Mouse (Mus musculus) lung, postnatal 0 days (tissue): ENCODE measurements at regions not wholly inside any gene's neighbourhood (a gene's known extent, or its start where the extent isn't known, plus 50 kb on each side); places are given as distances from the start of the nearest gene placed in this dataset.
A peak's percentile ranks its signal among the peaks of the same experiment; 100 is the strongest.
"Not testable (repeated sequence)": the region's sequence is repeated elsewhere in the genome, so short reads cannot be mapped to it uniquely, and the experiment has no call there.

Experiments used
- ATAC-seq: fragments of 200-750 bp; cut with Nextera tagmentation; 2 replicates; pipeline ENCODE4 v1.8.0; 2017; ENCODE audit warnings: moderate library complexity
- DNase-seq: peaks from one replicate; pipeline ENCODE4 v3.0.0-alpha.2; 2016; ENCODE audit warnings: low spot score
- H3K27ac ChIP-seq: fragments of 300-500 bp; sonication (generic); 2 replicates; pipeline ENCODE4 v1.5.1; 2014; ENCODE audit warnings: antibody characterized with exemption, mild to moderate bottlenecking, low read length, mixed read lengths
- H3K27me3 ChIP-seq: fragments of 300-500 bp; sonication (generic); replicated peaks from 2 replicates; pipeline ENCODE4 v1.6.1; 2014; ENCODE audit warnings: low read length, mixed read lengths; ENCODE audit not compliant: insufficient read depth
- H3K36me3 ChIP-seq: fragments of 300-500 bp; sonication (generic); 2 replicates; pipeline ENCODE4 v1.6.1; 2014; ENCODE audit warnings: low read length, mixed read lengths; ENCODE audit not compliant: insufficient read depth
- H3K4me1 ChIP-seq: fragments of 300-500 bp; sonication (generic); 2 replicates; pipeline ENCODE4 v1.6.1; 2014; ENCODE audit warnings: antibody characterized with exemption, low read depth, low read length, mixed read lengths; ENCODE audit not compliant: insufficient read depth
- H3K4me2 ChIP-seq: fragments of 300-500 bp; sonication (generic); replicated peaks from 2 replicates; pipeline ENCODE4 v1.6.1; 2014; ENCODE audit warnings: low read depth, mild to moderate bottlenecking, low read length, moderate library complexity, mixed read lengths
- H3K4me3 ChIP-seq: fragments of 300-500 bp; sonication (generic); 2 replicates; pipeline ENCODE4 v1.5.1; 2014; ENCODE audit warnings: low read depth, low read length
- H3K9ac ChIP-seq: fragments of 300-500 bp; sonication (generic); replicated peaks from 2 replicates; pipeline ENCODE4 v1.6.1; 2014; ENCODE audit warnings: low read depth, mild to moderate bottlenecking
- H3K9me3 ChIP-seq: fragments of 300-500 bp; sonication (generic); 2 replicates; pipeline ENCODE4 v1.6.1; 2016; ENCODE audit warnings: low read length, mixed read lengths
- CTCF ChIP-seq: IDR thresholded peaks from 2 replicates; pipeline ENCODE4 v1.5.1; 2016; ENCODE audit warnings: antibody characterized with exemption, mild to moderate bottlenecking
- EP300 ChIP-seq: IDR thresholded peaks from 2 replicates; pipeline ENCODE4 v1.6.1; 2016; ENCODE audit warnings: antibody characterized with exemption, mild to moderate bottlenecking, control low read depth
- WGBS: fragments of 180-500 bp; shearing (Covaris S2); extraction: QIAGEN DNeasy Blood & Tissue Kit; methylation state at CpG from one replicate; pipeline ENCODE4 v1.1.7; 2014; 5-methylcytosine and 5-hydroxymethylcytosine counted together

DNA sequence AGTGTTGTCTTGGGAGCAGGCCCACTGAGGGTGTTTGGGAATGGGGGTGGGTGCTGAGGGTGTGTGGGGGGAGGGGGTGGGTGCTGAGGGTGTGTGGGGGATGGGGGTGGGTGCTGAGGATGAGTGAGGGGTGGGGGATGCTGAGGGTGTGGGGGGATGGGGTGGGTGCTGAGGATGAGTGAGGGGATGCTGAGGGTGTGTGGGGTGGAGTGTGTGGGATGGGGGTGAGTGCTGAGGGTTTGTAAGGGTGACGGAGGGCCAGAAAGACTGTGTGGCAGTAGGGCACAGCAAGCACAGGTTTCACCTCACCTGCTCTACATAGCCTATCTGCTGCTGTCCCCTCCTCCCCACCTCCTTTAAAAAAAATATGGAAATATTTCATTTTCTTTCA, 276.3 kb upstream of the Arglu1 start:
- Histone ChIP-seq H3K36me3 (no peaks in the 10 kb centered on the region), H3K4me2 (no peak overlapping the region), H3K9me3 (no peaks in the 10 kb centered on the region), H3K4me1 (peaks cover 3% of the 10 kb centered on the region; the same call in 1 of the 2 replicates), H3K27ac (no peak overlapping the region), H3K4me3 (no peak overlapping the region), H3K9ac (no peak overlapping the region), H3K27me3 (no peaks in the 10 kb centered on the region)
- DNase-seq, result no peak
- no peak for ATAC-seq
- WGBS, result 100% methylated on average over 1 of the region's 1 CpGs
- TF ChIP-seq EP300, result no peak
- no peak for TF ChIP-seq CTCF

DNA sequence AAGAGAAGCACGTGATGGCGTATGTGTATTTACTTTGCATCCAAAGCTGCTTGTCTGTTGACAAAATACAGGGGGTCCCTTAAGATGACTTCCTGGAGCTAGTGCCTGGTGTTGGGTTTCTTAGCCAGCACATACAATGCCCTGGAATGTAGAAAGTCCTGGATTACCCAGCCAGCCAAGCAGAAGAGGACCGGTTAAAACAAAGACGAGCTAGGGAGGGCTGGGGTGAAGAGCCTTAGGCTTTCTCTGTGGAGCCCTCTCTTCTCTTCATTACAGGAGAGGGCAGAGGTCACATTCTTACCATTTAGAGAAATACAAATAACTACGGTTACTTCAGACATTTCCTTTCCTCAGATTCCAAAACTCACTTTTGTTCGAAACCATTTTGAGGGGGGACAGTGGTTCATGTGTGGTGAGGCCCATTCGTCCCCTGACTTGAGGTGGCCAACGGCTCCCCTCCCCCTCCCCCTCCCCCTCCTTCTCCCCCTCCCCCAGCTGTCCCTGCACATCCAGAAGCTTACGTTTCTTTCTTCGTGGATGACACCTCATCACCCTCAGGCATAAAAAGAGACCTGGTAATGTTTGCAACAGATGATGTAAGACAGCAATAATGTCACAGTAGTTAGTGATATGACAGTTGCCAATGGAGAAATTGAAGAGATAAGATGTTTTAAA, 275.8 kb upstream of the Arglu1 start:
- DNase-seq (no peak), ATAC-seq (no peak)
- Histone ChIP-seq H3K27ac (no peak overlapping the region), H3K9ac (no peak overlapping the region), H3K4me3 (no peak overlapping the region), H3K4me1 (peaks cover 3% of the 10 kb centered on the region; the same call in 1 of the 2 replicates), H3K36me3 (no peaks in the 10 kb centered on the region), H3K27me3 (no peaks in the 10 kb centered on the region), H3K9me3 (no peaks in the 10 kb centered on the region), H3K4me2 (no peak overlapping the region)
- 23% methylated on average over 10 of the region's 10 CpGs for WGBS
- TF ChIP-seq EP300 (no peak), CTCF (no peak)

DNA sequence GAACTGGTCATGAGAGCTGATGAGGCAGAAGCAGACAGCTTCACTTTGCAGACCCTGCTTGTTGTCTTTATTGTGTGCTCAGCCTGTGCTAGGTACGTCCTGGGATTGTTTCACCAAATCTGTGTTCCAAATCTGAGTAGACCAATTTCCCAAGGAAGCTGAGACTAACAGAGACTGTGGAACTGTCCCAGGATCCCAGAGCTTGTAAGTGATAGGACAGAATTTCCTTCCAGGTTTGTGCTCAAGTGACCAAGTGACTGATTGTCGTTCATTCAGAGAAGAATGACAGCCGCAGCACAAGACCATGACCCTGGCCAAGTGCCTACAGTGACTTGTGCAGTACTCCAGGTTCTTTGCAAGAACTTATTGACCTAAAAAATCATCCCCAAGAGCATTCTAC, 269.9 kb upstream of the Arglu1 start:
- no peak for TF ChIP-seq EP300
- TF ChIP-seq CTCF, result no peak
- WGBS, result 69% methylated on average over 3 of the region's 3 CpGs
- Histone ChIP-seq H3K36me3 (no peaks in the 10 kb centered on the region), H3K4me1 (no peaks in the 10 kb centered on the region; the same call in 1 of the 2 replicates), H3K4me3 (no peak overlapping the region), H3K27me3 (no peaks in the 10 kb centered on the region), H3K27ac (no peak overlapping the region), H3K9ac (no peak overlapping the region), H3K9me3 (no peaks in the 10 kb centered on the region), H3K4me2 (no peak overlapping the region)
- ATAC-seq (no peak), DNase-seq (no peak)

DNA sequence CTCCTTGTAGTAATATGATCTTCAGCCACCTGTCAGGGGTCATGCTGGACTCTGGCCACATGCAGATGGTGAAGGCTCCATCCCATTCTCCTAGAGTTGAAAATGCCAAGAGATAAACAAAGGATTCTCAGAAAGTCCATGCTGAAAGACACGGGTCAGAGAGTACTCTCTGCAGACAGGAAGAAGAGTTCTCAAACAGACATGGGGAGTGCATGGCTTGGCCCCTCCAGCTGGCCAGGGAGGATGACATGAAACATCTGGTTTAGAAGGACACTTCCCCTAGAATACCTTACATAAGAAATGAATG, 269.4 kb upstream of the Arglu1 start:
- DNase-seq (no peak), ATAC-seq (peak; percentile 55)
- Histone ChIP-seq H3K9me3 (no peaks in the 10 kb centered on the region), H3K27ac (peak overlapping the region; percentile 47; the same call in 1 of the 2 replicates), H3K4me1 (no peaks in the 10 kb centered on the region; the same call in 1 of the 2 replicates), H3K4me3 (no peak overlapping the region), H3K36me3 (no peaks in the 10 kb centered on the region), H3K4me2 (no peak overlapping the region), H3K9ac (no peak overlapping the region), H3K27me3 (no peaks in the 10 kb centered on the region)
- TF ChIP-seq EP300 (no peak), CTCF (no peak)
- 32% methylated on average over 1 of the region's 1 CpGs for WGBS

DNA sequence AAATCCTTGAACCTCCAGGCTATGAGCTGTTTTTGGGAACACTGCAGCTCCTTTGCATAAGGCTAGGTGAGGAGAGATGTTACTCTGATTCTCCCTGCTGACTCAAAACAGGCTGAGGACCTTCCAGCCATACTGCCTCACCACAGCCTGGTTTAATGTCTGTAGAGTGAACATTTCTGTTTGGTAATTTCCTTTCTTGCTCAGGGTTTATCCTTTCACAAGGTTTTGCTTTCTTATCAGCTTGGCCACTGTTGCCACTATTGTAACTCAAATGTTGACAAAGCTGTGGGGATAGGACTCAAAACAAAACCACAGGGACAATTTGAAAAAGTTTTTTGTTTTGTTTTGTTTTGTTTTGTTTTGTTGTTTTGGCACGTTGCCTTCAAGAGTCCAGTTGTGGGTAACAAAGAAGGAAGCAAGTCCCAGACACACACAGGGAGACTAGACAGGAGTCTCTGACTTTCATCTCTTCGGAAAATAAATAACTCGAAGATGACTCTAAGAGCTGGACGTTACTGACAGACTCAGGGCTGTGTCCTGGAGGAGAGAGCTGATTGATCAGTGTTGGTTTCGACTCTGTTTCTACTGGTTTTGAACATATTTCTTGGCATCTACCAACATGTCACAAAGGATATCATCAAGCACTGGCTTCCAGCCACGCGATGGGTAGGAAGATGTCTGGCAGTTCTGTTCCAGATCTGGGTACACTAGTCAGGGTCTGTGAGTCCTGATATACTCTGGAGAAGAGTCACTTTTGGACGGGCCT, 268.9 kb upstream of the Arglu1 start:
- no peak overlapping the region for H3K4me3 ChIP-seq
- H3K9me3 ChIP-seq, result no peaks in the 10 kb centered on the region
- TF ChIP-seq CTCF, result no peak
- peak; percentile 19; the same call in 1 of the 2 replicates for TF ChIP-seq EP300
- H3K4me2 ChIP-seq, result no peak overlapping the region
- peak overlapping the region; percentile 47; the same call in 1 of the 2 replicates for H3K27ac ChIP-seq
- no peaks in the 10 kb centered on the region for H3K36me3 ChIP-seq
- WGBS, result 49% methylated on average over 8 of the region's 8 CpGs
- no peaks in the 10 kb centered on the region; the same call in 1 of the 2 replicates for H3K4me1 ChIP-seq
- no peak overlapping the region for H3K9ac ChIP-seq
- ATAC-seq (peak; percentile 48; the same call in 1 of the 2 replicates), DNase-seq (no peak)
- no peaks in the 10 kb centered on the region for H3K27me3 ChIP-seq

DNA sequence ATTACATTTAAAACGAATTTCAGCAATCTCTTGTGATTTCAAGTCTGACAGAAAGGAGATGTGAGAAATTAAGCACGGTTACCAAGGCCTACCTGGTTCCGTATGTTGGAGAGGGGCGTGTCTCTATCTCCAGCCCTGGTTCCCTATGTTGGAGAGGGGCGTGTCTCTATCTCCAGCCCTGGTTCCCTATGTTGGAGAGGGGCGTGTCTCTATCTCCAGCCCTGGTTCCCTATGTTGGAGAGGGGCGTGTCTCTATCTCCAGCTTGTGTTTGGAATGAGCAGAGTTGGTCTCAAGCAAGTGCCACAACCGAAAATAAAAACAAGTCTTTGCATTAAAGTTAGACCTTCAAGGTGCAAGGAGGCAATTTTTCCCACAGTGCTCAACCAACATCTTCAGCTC, 267.8 kb upstream of the Arglu1 start:
- H3K36me3 ChIP-seq, H3K4me1 ChIP-seq, H3K9me3 ChIP-seq, H3K9ac ChIP-seq, DNase-seq, H3K27ac ChIP-seq, H3K27me3 ChIP-seq, ATAC-seq, H3K4me3 ChIP-seq, H3K4me2 ChIP-seq: not testable (repeated sequence)
- WGBS, result 84% methylated on average over 8 of the region's 8 CpGs
